In the genomic region with DNA sequence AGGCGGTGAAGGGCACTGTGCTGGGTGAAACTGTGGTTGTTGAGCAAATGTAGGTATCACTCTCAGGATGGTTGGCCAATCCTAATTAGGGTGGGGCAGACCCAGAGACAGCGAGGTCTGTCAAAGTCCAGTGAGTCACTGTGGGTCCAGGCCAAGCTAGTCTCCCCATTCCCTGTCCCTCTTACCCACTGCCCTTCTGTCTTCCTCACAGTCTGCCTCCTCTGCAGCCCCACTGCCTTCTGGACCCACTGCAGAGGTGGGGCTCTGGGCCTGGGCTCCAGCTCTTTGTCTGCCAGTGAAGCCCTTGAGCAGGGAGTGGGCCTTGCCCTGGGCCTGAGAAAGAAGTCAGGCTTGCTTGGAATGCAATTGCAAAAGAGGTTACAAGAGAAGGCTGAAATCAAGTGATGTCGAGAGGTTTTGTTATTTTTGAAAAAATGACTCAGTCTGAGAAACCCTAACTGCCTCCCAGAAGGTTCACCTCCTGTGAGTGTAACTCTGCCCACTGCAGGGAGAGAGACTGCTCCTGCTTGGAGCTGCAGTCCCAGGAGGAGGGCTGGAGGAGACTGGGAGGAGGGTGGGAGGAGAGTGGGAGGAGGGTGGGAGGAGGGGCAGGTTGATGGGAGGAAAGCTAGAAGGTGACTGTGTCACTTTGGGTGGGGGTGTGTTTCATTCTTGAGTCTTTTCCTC, we compare ENCODE assay signal across 9 mouse cellular contexts.
DNase-seq lines count a peak whose midpoint lies in the region; ATAC-seq and TF ChIP-seq lines count a peak whose summit lies in the region.
"Had no signal": no experiment of that assay in that cellular context is flagged by ENCODE, and none has a peak within 500 bp of the region (broad histone marks: within the 10 kb centered on the region; RNA-seq: fewer than 3 reads in every experiment).

No protein-coding gene starts in this region.

- no peak overlapping the region for H3K4me2 ChIP-seq in heart, embryonic 12.5 days
- H3K4me2 ChIP-seq in hindbrain, embryonic 13.5 days: no peak overlapping the region
- H3K4me2 ChIP-seq: liver, embryonic 15.5 days had no signal

- 56% methylated on average over 3 of the region's 3 CpGs for WGBS in heart, embryonic 12.5 days
- 60% methylated on average over 3 of the region's 3 CpGs for WGBS in olfactory bulb, adult 2 months
- WGBS in hindbrain, embryonic 13.5 days: 70% methylated on average over 3 of the region's 3 CpGs

- no peak for TF ChIP-seq CTCF in olfactory bulb, adult 2 months (IDR thresholded peaks at IDR 0.05; ENCODE audit: insufficient read depth, low read depth, low read length)
- TF ChIP-seq CTCF in layer of hippocampus, adult 2 months (conservative IDR thresholded peaks at IDR 0.05): no peak

- no peak overlapping the region for H3K9ac ChIP-seq in heart, embryonic 12.5 days
- H3K9ac ChIP-seq in hindbrain, embryonic 13.5 days: no peak overlapping the region
- H3K9ac ChIP-seq: liver, embryonic 15.5 days had no signal

- H3K27ac ChIP-seq in heart, embryonic 12.5 days (ENCODE audit: poor library complexity, severe bottlenecking): peak overlapping the region; percentile 49
- H3K27ac ChIP-seq in olfactory bulb, adult 2 months (ENCODE audit: insufficient read depth, low read depth, low read length): 0 out of 2 replicates have a peak overlapping the region, but pooled peaks have one; percentile 12
- H3K27ac ChIP-seq in layer of hippocampus, adult 2 months: no peak overlapping the region
- no peak overlapping the region for H3K27ac ChIP-seq in hindbrain, embryonic 13.5 days
- H3K27ac ChIP-seq: liver, embryonic 15.5 days had no signal

- H3K9me3 ChIP-seq in heart, embryonic 12.5 days (replicated peaks): no peaks in the 10 kb centered on the region
- H3K9me3 ChIP-seq in hindbrain, embryonic 13.5 days: no peaks in the 10 kb centered on the region
- H3K9me3 ChIP-seq: liver, embryonic 15.5 days had no signal

- no peaks in the 10 kb centered on the region for H3K27me3 ChIP-seq in heart, embryonic 12.5 days (replicated peaks)
- no peaks in the 10 kb centered on the region for H3K27me3 ChIP-seq in hindbrain, embryonic 13.5 days
- H3K27me3 ChIP-seq: liver, embryonic 15.5 days had no signal

- no peak for TF ChIP-seq POLR2A in olfactory bulb, adult 2 months (IDR thresholded peaks at IDR 0.05; ENCODE audit: insufficient read depth, low read depth, low read length)

- 0 out of 2 replicates have a peak, but pooled peaks have one; percentile 20 for ATAC-seq in heart, embryonic 12.5 days (ENCODE audit: insufficient number of reproducible peaks, low FRiP score)
- ATAC-seq in hindbrain, embryonic 13.5 days (ENCODE audit: low FRiP score): no peak

- no peak for DNase-seq in heart, postnatal 25 days (ENCODE audit: low spot score)
- peak; percentile 26 for DNase-seq in adrenal gland, postnatal 10 days
- peak; percentile 38 for DNase-seq in kidney, postnatal 10 days
- no peak for DNase-seq in layer of hippocampus, adult 2 months (ENCODE audit: low spot score in 2 of 2)
- DNase-seq in right cerebral cortex, postnatal 25 days: no peak

- no peaks in the 10 kb centered on the region for H3K36me3 ChIP-seq in heart, embryonic 12.5 days
- H3K36me3 ChIP-seq in hindbrain, embryonic 13.5 days: no peaks in the 10 kb centered on the region
- H3K36me3 ChIP-seq: liver, embryonic 15.5 days had no signal

- H3K4me1 ChIP-seq in heart, embryonic 12.5 days (replicated peaks): peaks cover 32% of the 10 kb centered on the region
- peaks cover 18% of the 10 kb centered on the region for H3K4me1 ChIP-seq in olfactory bulb, adult 2 months (ENCODE audit: control insufficient read depth, insufficient read depth, low read length)
- H3K4me1 ChIP-seq in hindbrain, embryonic 13.5 days (replicated peaks): peaks cover 12% of the 10 kb centered on the region

- intact Hi-C loops in heart, postnatal 25 days (cut with DNase I): no loop called here

- H3K4me3 ChIP-seq in heart, embryonic 12.5 days: no peak overlapping the region
- no peak overlapping the region for H3K4me3 ChIP-seq in olfactory bulb, adult 2 months (ENCODE audit: insufficient read depth, low read depth, low read length)
- no peak overlapping the region for H3K4me3 ChIP-seq in layer of hippocampus, adult 2 months
- no peak overlapping the region for H3K4me3 ChIP-seq in hindbrain, embryonic 13.5 days
- H3K4me3 ChIP-seq: liver, embryonic 15.5 days had no signal

Comparison
In these comparisons a context has a peak if more than half of its experiments do, and no peak if none do; other contexts are left out.
1. H3K27ac ChIP-seq: peak in heart, embryonic 12.5 days (single experiment) and olfactory bulb, adult 2 months (single experiment); none in layer of hippocampus, adult 2 months (single experiment) and hindbrain, embryonic 13.5 days (single experiment).
2. DNase-seq: peak in adrenal gland, postnatal 10 days (single experiment) and kidney, postnatal 10 days (single experiment); none in heart, postnatal 25 days (single experiment), layer of hippocampus, adult 2 months (0 of 2) and right cerebral cortex, postnatal 25 days (single experiment).